Mouse (Mus musculus) layer of hippocampus, postnatal 36 days (tissue): ENCODE results near the gene Usp35. TPM values are rescaled to one million over a fixed set of nuclear protein-coding genes. Genes with fewer than 3 reads are reported as not detected.

Source experiments
- DNase-seq, 2 experiments: peaks; one replicate each; pipeline ENCODE4 v3.0.0; 2022
- total RNA-seq, 2 experiments: library from RNA; stranded (reverse); gene quantifications; 2 replicates each; pipeline ENCODE4 v1.2.3; 2021

The Usp35 gene
- total RNA-seq, 2 experiments from 2014 or later, result 12.9 to 14.1 TPM

- DNase-seq, result no peak
Observed at GRCm38 (mm10) chr7:97313364-97313995, 18.3 kb downstream of the Usp35 start.

- no peak for DNase-seq
Observed at GRCm38 (mm10) chr7:97312856-97313255, 19.0 kb downstream of the Usp35 start.

- DNase-seq, result no peak
Observed at GRCm38 (mm10) chr7:97312196-97312595, 19.6 kb downstream of the Usp35 start.

- no peak for DNase-seq
Observed at GRCm38 (mm10) chr7:97311620-97312019, 20.2 kb downstream of the Usp35 start.

- no peak for DNase-seq
Observed at GRCm38 (mm10) chr7:97310341-97310635, 21.5 kb downstream of the Usp35 start.

GRCm38 (mm10) chr7:97309461-97310340, 22.1 kb downstream of the Usp35 start:
- no peak for DNase-seq

GRCm38 (mm10) chr7:97307546-97307945, 24.3 kb downstream of the Usp35 start:
- no peak for DNase-seq

GRCm38 (mm10) chr7:97306813-97307212, 25.0 kb downstream of the Usp35 start:
- no peak for DNase-seq

GRCm38 (mm10) chr7:97305206-97305605, 26.6 kb downstream of the Usp35 start:
- no peak for DNase-seq

GRCm38 (mm10) chr7:97304471-97304870, 27.3 kb downstream of the Usp35 start:
- DNase-seq, result no peak

GRCm38 (mm10) chr7:97303614-97304013, 28.2 kb downstream of the Usp35 start:
- DNase-seq, result no peak

GRCm38 (mm10) chr7:97302876-97303275, 28.9 kb downstream of the Usp35 start:
- DNase-seq, result no peak

- DNase-seq, result no peak
Observed at GRCm38 (mm10) chr7:97302261-97302660, 29.6 kb downstream of the Usp35 start.

GRCm38 (mm10) chr7:97301321-97301720, 30.5 kb downstream of the Usp35 start:
- DNase-seq, result no peak

GRCm38 (mm10) chr7:97300914-97301313, 30.9 kb downstream of the Usp35 start:
- DNase-seq, result no peak

- no peak for DNase-seq
Observed at GRCm38 (mm10) chr7:97298943-97299342, 32.9 kb downstream of the Usp35 start.

GRCm38 (mm10) chr7:97298279-97298678, 33.5 kb downstream of the Usp35 start:
- DNase-seq, result no peak

GRCm38 (mm10) chr7:97297466-97297865, 34.4 kb downstream of the Usp35 start:
- DNase-seq, result peak; percentile 49 to 68

- no peak for DNase-seq
Observed at GRCm38 (mm10) chr7:97296986-97297385, 34.8 kb downstream of the Usp35 start.

- no peak for DNase-seq
Observed at GRCm38 (mm10) chr7:97271068-97271467, 60.8 kb downstream of the Usp35 start.

- no peak for DNase-seq
Observed at GRCm38 (mm10) chr7:97270367-97270766, 61.5 kb downstream of the Usp35 start.

GRCm38 (mm10) chr7:97262541-97262940, 69.3 kb downstream of the Usp35 start:
- DNase-seq, result no peak
